Mouse (Mus musculus): ENCODE data around the gene Ppp1r14d. TPM values are rescaled to one million over a fixed set of nuclear protein-coding genes. Genes with fewer than 3 reads are reported as not detected.

Gene Ppp1r14d
- total and polyA plus RNA-seq, 3 experiments, result not detected

DNA sequence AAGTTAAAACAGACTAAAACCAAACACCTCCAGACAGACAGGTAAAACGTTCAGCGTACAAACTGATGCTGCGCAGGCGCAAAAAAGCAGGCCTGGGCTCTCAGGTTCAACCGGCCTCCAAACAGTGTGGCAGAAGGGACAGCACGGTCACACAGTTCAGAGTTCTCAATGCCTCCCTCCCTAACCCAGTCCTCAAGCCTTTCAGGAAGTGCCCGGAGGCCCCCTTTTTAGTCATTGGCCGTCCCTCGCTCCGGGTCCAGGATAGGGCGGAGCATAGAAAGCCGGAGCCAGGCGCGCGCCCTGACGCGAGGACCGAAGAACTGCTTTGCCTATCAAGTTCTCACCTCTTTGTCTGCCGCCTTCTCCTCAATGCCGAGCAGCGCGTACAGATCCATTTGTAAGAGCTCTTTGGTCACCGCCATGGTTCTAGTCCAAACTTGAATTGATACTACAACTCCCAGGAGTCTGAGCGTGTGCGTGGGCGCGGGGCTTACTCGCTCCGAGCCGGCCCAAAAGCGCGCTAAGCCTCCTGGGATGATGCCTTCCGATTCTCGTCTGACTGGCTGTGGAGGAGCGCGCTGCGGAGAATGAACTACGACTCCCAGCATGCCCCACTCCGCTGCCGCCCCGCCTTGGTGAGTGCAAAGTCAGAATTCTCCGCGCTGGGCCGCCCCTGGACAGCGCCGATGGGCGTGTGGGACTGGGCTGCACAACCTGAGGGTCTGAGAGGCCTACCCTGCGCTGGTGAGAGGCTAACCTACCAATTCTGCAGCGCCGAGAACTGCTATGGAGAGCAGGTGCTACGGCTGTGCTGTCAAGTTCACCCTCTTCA, 21.1 kb downstream of the Ppp1r14d start, which contains the start of the genes Zfyve19 and Dnajc17:
Zfyve19 (plus strand) TSS at position 274 of the 832 bp plus-strand sequence.
Dnajc17 (minus strand) TSS at position 452 of the 832 bp plus-strand sequence.
- peaks cover 41% of the 10 kb centered on the region for H3K36me3 ChIP-seq (replicated peaks)
- H3K9me3 ChIP-seq (replicated peaks), result no peaks in the 10 kb centered on the region
- TF ChIP-seq CTCF (IDR thresholded peaks at IDR 0.05; ENCODE audit: low read depth, low read length) (no peak), POLR2AphosphoS5 (IDR thresholded peaks at IDR 0.05; ENCODE audit: insufficient replicate concordance, low read depth, low read length) (no peak), GATA2 (IDR thresholded peaks at IDR 0.05; ENCODE audit: borderline replicate concordance, low read depth, low read length) (no peak), TAL1 (conservative IDR thresholded peaks at IDR 0.05; ENCODE audit: low read depth, low read length) (no peak), GATA1 (IDR thresholded peaks at IDR 0.05; ENCODE audit: borderline replicate concordance, low read length) (no peak)
- ATAC-seq (ENCODE audit: extremely low read depth, insufficient number of reproducible peaks, low FRiP score, poor library complexity, severe bottlenecking) (peak; percentile 94), DNase-seq (ENCODE audit: low spot score) (peak; percentile 96)
- peaks cover 23% of the 10 kb centered on the region for H3K4me1 ChIP-seq (ENCODE audit: insufficient read depth, low read depth, low read length)
- no peaks in the 10 kb centered on the region for H3K27me3 ChIP-seq (ENCODE audit: insufficient read depth, low read length)
- peak within 1 kb of the TSS; percentile 87 for H3K4me3 ChIP-seq (ENCODE audit: low read depth, low read length)

DNA sequence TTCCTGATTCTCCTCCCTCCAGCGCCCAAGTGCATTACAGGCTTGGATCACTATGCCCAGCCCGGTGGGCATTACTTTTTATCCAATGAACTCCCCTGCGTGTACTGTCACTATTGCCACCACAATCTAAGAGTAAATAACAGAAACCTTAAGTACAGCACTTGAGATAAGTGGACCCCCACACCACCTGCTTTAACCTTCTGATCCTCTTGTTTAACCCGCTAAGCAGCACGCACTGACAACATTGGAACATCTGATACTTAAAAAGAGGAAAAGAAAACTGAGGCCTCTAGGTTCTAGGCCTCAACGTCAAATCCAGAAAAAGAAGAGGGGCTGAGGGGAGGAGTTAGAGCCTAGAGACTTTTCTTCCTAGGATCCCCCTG, 21.8 kb downstream of the Ppp1r14d start:
- no peaks in the 10 kb centered on the region for H3K9me3 ChIP-seq (replicated peaks)
- TF ChIP-seq GATA2 (IDR thresholded peaks at IDR 0.05; ENCODE audit: borderline replicate concordance, low read depth, low read length) (no peak), GATA1 (IDR thresholded peaks at IDR 0.05; ENCODE audit: borderline replicate concordance, low read length) (no peak), TAL1 (conservative IDR thresholded peaks at IDR 0.05; ENCODE audit: low read depth, low read length) (no peak), CTCF (IDR thresholded peaks at IDR 0.05; ENCODE audit: low read depth, low read length) (no peak), POLR2AphosphoS5 (IDR thresholded peaks at IDR 0.05; ENCODE audit: insufficient replicate concordance, low read depth, low read length) (no peak)
- peak overlapping the region; percentile 87 for H3K4me3 ChIP-seq (ENCODE audit: low read depth, low read length)
- H3K27me3 ChIP-seq (ENCODE audit: insufficient read depth, low read length), result no peaks in the 10 kb centered on the region
- ATAC-seq (ENCODE audit: extremely low read depth, insufficient number of reproducible peaks, low FRiP score, poor library complexity, severe bottlenecking) (no peak), DNase-seq (ENCODE audit: low spot score) (no peak)
- peaks cover 34% of the 10 kb centered on the region for H3K36me3 ChIP-seq (replicated peaks)
- H3K4me1 ChIP-seq (ENCODE audit: insufficient read depth, low read depth, low read length), result peaks cover 23% of the 10 kb centered on the region

DNA sequence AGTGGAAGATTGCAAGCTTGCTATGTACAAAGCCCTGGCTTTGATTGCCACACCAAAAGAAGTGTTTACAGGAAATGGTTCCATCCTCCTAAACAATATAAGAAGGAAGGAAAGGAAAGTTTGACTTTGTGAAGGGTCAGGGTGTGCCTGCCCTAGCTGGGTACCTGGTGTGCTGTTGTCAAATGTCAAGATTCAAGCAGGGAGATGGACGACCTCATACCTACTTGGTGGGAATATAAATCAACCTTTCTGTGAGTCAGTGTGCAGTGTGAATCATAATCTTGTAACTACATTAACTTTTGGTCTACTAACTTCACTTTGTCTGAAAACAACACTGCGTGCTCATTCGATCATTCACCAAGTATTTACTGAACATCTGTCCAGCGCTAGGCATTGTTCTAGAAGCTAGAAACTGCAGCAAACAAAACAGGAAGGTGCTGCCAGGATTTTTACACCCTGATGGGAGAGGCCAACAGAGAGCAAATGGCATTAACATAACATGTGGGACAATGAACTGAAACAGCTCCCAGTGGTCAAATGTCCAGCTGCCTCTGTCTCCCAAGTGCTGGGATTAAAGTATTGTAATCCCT, 25.7 kb downstream of the Ppp1r14d start:
- no peak for TF ChIP-seq GATA2 (IDR thresholded peaks at IDR 0.05; ENCODE audit: borderline replicate concordance, low read depth, low read length)
- no peak for TF ChIP-seq CTCF (IDR thresholded peaks at IDR 0.05; ENCODE audit: low read depth, low read length)
- no peak for TF ChIP-seq TAL1 (conservative IDR thresholded peaks at IDR 0.05; ENCODE audit: low read depth, low read length)
- no peak for TF ChIP-seq GATA1 (IDR thresholded peaks at IDR 0.05; ENCODE audit: borderline replicate concordance, low read length)
- TF ChIP-seq POLR2AphosphoS5 (IDR thresholded peaks at IDR 0.05; ENCODE audit: insufficient replicate concordance, low read depth, low read length), result no peak
- H3K4me3 ChIP-seq (ENCODE audit: low read depth, low read length), result no peak overlapping the region
- DNase-seq (ENCODE audit: low spot score) (no peak), ATAC-seq (ENCODE audit: extremely low read depth, insufficient number of reproducible peaks, low FRiP score, poor library complexity, severe bottlenecking) (no peak)
- no peaks in the 10 kb centered on the region for H3K27me3 ChIP-seq (ENCODE audit: insufficient read depth, low read length)
- H3K9me3 ChIP-seq (replicated peaks), result no peaks in the 10 kb centered on the region
- peaks cover 8% of the 10 kb centered on the region for H3K36me3 ChIP-seq (replicated peaks)
- H3K4me1 ChIP-seq (ENCODE audit: insufficient read depth, low read depth, low read length), result peaks cover 8% of the 10 kb centered on the region

DNA sequence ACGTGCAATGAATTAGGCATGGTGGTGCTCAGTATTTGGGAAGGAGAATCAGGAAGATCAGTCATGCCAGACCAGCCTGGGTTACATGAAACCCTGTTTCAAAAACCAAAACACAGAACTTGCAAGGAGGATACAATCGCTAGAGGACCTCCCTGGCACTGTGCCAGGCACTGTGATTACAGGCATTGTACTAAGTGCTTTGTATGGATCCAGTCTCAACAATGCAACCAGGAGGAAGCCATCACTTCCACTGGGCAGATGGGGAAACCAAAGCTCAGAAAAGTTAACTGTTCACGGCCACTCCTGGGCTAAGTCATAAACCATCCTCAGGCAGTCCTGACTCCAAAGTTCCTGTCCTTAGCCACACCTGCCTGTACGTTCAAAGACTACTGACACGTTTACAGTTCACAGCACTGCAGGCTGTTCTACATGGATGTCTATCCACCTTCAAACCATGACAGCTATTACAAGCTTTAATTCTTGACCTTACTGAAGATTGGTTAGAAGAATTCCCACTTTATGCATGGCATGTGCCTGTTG, 26.7 kb downstream of the Ppp1r14d start:
- TF ChIP-seq POLR2AphosphoS5 (IDR thresholded peaks at IDR 0.05; ENCODE audit: insufficient replicate concordance, low read depth, low read length) (no peak), GATA1 (IDR thresholded peaks at IDR 0.05; ENCODE audit: borderline replicate concordance, low read length) (no peak), GATA2 (IDR thresholded peaks at IDR 0.05; ENCODE audit: borderline replicate concordance, low read depth, low read length) (no peak), CTCF (IDR thresholded peaks at IDR 0.05; ENCODE audit: low read depth, low read length) (no peak)
- Histone ChIP-seq H3K27me3 (ENCODE audit: insufficient read depth, low read length) (no peaks in the 10 kb centered on the region), H3K4me3 (ENCODE audit: low read depth, low read length) (no peak overlapping the region), H3K36me3 (replicated peaks) (peaks cover 10% of the 10 kb centered on the region), H3K4me1 (ENCODE audit: insufficient read depth, low read depth, low read length) (peaks cover 8% of the 10 kb centered on the region), H3K9me3 (replicated peaks) (no peaks in the 10 kb centered on the region)
- ATAC-seq (ENCODE audit: extremely low read depth, insufficient number of reproducible peaks, low FRiP score, poor library complexity, severe bottlenecking) (no peak), DNase-seq (ENCODE audit: low spot score) (no peak)

GRCm38 (mm10) chr2:119198934-119199333, 30.8 kb downstream of the Ppp1r14d start:
- H3K9me3 ChIP-seq (replicated peaks), result no peaks in the 10 kb centered on the region
- H3K4me1 ChIP-seq (ENCODE audit: insufficient read depth, low read depth, low read length), result peaks cover 23% of the 10 kb centered on the region
- H3K27me3 ChIP-seq (ENCODE audit: insufficient read depth, low read length), result no peaks in the 10 kb centered on the region
- no peak overlapping the region for H3K4me3 ChIP-seq (ENCODE audit: low read depth, low read length)
- DNase-seq (ENCODE audit: low spot score) (no peak), ATAC-seq (ENCODE audit: extremely low read depth, insufficient number of reproducible peaks, low FRiP score, poor library complexity, severe bottlenecking) (no peak)
- H3K36me3 ChIP-seq (replicated peaks), result peaks cover 6% of the 10 kb centered on the region
- TF ChIP-seq CTCF (IDR thresholded peaks at IDR 0.05; ENCODE audit: low read depth, low read length), result no peak
- TF ChIP-seq TAL1 (conservative IDR thresholded peaks at IDR 0.05; ENCODE audit: low read depth, low read length), result no peak
- no peak for TF ChIP-seq GATA2 (IDR thresholded peaks at IDR 0.05; ENCODE audit: borderline replicate concordance, low read depth, low read length)
- TF ChIP-seq POLR2AphosphoS5 (IDR thresholded peaks at IDR 0.05; ENCODE audit: insufficient replicate concordance, low read depth, low read length), result no peak
- no peak for TF ChIP-seq GATA1 (IDR thresholded peaks at IDR 0.05; ENCODE audit: borderline replicate concordance, low read length)

GRCm38 (mm10) chr2:119198049-119198448, 31.7 kb downstream of the Ppp1r14d start:
- ATAC-seq (ENCODE audit: extremely low read depth, insufficient number of reproducible peaks, low FRiP score, poor library complexity, severe bottlenecking), result no peak
- peaks cover 8% of the 10 kb centered on the region for H3K36me3 ChIP-seq (replicated peaks)
- TF ChIP-seq POLR2AphosphoS5 (IDR thresholded peaks at IDR 0.05; ENCODE audit: insufficient replicate concordance, low read depth, low read length), result no peak
- TF ChIP-seq TAL1 (conservative IDR thresholded peaks at IDR 0.05; ENCODE audit: low read depth, low read length), result no peak
- no peak for TF ChIP-seq CTCF (IDR thresholded peaks at IDR 0.05; ENCODE audit: low read depth, low read length)
- no peak for TF ChIP-seq GATA1 (IDR thresholded peaks at IDR 0.05; ENCODE audit: borderline replicate concordance, low read length)
- no peaks in the 10 kb centered on the region for H3K27me3 ChIP-seq (ENCODE audit: insufficient read depth, low read length)
- H3K4me3 ChIP-seq (ENCODE audit: low read depth, low read length), result no peak overlapping the region
- H3K9me3 ChIP-seq (replicated peaks), result no peaks in the 10 kb centered on the region
- H3K4me1 ChIP-seq (ENCODE audit: insufficient read depth, low read depth, low read length), result peaks cover 25% of the 10 kb centered on the region
- DNase-seq (ENCODE audit: low spot score), result no peak

Measured in G1E (cell line).